Mouse (Mus musculus) brain, embryonic 18.5 days (tissue): Measurements from ENCODE around the gene Cxcl14.

Experiments
- DNase-seq: peaks from one replicate; pipeline ENCODE4 v3.0.0-alpha.2; 2012; ENCODE audit warnings: low read depth, low spot score

Gene Cxcl14

DNA sequence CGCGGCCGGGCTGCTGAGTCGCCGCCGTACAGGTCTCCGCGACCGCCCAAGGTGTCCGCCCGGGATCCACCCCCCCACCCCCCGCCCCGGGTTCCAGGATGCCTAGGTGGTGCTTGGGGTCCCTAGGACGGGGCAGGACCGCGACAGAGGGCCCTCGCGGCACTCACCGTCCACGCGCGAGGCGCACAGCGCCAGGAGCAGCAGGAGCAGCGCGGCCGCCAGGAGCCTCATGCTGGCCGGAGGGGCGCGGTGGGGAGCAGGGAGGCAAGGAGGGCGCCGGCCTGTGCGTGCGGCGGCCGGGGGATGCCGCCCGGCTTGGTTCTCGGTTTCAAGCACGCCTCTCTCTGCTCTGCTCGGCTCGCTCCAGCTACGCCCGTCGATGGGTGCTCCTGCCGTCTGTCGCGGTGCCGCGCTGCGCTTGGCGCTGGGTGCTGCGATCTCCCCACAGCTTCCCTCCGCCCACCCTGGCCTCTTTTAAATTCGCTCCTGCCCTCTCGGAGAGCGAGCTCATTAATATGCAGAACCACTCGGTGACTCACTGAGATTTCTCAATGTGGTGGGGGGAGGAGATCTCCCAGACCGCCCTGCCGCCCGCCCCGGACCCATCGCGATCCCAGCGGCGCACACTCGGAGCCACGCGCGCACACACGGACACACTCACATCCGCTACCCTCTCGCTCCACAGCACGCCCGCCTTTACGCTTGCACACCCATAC is at the start of gene Cxcl14:
Gene Cxcl14, minus strand, starts transcription at position 609 of the 716 bp plus-strand sequence.
- DNase-seq = no peak

GRCm38 (mm10) chr13:56344355-56344754 is 48.0 kb upstream of the Cxcl14 start:
- no peak for DNase-seq

DNA sequence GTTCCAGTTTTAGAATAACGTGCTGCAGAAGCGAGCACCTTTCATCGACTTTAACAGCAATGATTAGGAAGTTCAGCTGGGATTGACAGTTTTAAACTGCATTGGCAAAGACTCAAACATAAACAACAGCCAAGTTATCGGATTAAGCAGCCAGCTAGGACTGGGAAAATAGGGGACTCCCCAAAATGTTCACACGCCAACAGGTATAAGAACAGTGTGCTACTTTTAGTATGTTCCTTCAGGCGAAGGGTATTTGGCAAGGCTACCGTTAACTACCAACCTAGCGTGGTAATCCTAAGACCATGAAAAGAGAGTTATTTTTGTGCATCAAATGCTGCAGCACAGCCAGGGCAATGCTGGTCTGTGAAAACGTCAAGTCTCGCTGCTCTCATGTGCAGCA is 46.1 kb upstream of the Cxcl14 start:
- no peak for DNase-seq

GRCm38 (mm10) chr13:56340513-56340912 is 44.2 kb upstream of the Cxcl14 start:
- DNase-seq = no peak

DNA sequence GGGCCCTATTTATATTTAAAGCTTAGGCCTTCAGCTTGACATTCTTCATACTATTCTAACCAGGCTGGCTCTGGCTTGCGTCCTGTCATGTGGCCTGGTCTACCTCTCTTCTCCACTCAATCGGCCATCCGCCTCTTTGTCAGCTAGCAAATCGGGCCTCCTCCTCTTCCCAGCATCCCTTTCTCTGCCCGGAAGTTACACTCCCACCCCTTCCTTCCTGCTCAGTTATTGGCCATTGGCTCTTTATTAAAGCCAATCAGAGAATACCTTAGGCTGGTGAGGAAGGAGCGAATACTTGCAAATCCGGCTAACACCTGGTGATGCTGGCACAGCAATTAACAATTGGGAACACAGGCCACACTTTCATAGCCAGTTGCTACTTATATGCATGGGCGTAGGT is 43.5 kb upstream of the Cxcl14 start:
- no peak for DNase-seq

DNA sequence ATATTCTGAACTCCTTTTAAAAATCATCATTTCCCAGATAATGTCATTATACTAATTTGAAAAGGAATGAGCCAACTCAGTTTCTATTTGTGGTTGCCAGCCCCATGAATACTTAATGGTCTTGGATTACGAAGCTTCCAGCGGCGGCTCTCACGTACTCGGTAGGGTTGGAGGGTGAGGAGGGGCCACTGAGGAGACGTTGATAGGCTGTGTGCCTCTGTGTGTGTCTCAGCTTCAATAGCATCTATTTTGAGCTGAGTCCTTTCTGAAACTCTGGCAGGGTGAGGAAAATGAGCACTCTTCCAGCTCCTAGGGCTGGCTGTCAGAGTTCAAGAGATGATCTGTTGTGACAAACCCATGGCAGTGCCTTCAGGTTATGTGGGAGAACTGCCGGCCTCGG is 40.6 kb upstream of the Cxcl14 start:
- no peak for DNase-seq

- DNase-seq = no peak
Observed at GRCm38 (mm10) chr13:56334802-56335690, 38.7 kb upstream of the Cxcl14 start.

GRCm38 (mm10) chr13:56334236-56334635 is 37.9 kb upstream of the Cxcl14 start:
- no peak for DNase-seq

GRCm38 (mm10) chr13:56332356-56332755 is 36.0 kb upstream of the Cxcl14 start:
- DNase-seq = no peak

- DNase-seq = no peak
Observed at GRCm38 (mm10) chr13:56330603-56331455, 34.5 kb upstream of the Cxcl14 start.

- peak; percentile 39 for DNase-seq
Observed at GRCm38 (mm10) chr13:56329769-56330168, 33.4 kb upstream of the Cxcl14 start.

- no peak for DNase-seq
Observed at GRCm38 (mm10) chr13:56329165-56329564, 32.8 kb upstream of the Cxcl14 start.

- DNase-seq = no peak
Observed at GRCm38 (mm10) chr13:56327779-56328178, 31.4 kb upstream of the Cxcl14 start.

GRCm38 (mm10) chr13:56321635-56322034 is 25.3 kb upstream of the Cxcl14 start:
- no peak for DNase-seq

- no peak for DNase-seq
Observed at GRCm38 (mm10) chr13:56316930-56317329, 20.6 kb upstream of the Cxcl14 start.

- no peak for DNase-seq
Observed at GRCm38 (mm10) chr13:56315201-56315600, 18.9 kb upstream of the Cxcl14 start.

- no peak for DNase-seq
Observed at GRCm38 (mm10) chr13:56305058-56305457, 8.7 kb upstream of the Cxcl14 start.

DNA sequence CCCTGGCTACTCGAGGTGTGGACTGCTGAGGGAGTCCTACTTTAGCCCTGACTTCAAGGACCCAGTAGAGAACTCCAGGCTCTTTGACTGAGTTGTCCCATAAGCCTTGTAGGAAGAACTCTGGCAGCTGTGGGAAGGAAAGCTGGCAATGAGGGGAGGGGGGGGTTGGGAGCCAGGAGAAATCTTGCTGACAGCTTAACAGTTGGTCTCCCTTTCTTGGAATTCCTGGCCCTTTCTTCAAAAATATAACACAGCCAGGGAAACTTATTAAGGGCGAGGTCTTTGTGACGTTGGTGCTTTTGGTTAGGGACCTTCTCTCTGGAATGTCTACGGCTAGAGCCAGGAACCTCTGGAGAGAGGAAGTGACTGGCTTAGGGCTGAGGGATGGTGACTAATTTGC is 8.1 kb upstream of the Cxcl14 start:
- DNase-seq = no peak

- no peak for DNase-seq
Observed at GRCm38 (mm10) chr13:56299336-56299735, 3.0 kb upstream of the Cxcl14 start.

GRCm38 (mm10) chr13:56296659-56297020 is 289 bp upstream of the Cxcl14 start:
- no peak for DNase-seq

DNA sequence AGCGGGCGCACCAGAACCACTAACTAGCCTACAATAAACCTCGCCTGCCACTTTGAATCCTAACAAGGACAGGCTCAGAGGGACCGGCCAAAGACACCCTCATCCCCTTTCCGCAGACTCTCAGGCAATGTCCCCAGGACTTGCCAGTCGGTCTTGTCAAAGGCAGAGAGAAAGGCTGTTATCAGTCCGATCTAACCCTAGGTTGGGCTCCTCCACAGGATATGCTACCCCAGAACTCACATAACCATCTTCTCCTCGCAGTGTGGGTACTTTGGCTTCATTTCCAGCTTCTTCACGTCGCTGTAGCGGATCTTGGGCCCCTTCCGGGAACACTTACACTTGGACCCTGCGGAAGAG is 787 bp downstream of the Cxcl14 start:
- no peak for DNase-seq

GRCm38 (mm10) chr13:56294908-56295307 is 1.4 kb downstream of the Cxcl14 start:
- no peak for DNase-seq
